Mouse (Mus musculus): Measurements from ENCODE around the gene Mmp15. TPM values are rescaled to one million over a fixed set of nuclear protein-coding genes. Genes with fewer than 3 reads are reported as not detected.

Mmp15 gene
- polyA plus RNA-seq, 1 experiment = 9.2 TPM

DNA sequence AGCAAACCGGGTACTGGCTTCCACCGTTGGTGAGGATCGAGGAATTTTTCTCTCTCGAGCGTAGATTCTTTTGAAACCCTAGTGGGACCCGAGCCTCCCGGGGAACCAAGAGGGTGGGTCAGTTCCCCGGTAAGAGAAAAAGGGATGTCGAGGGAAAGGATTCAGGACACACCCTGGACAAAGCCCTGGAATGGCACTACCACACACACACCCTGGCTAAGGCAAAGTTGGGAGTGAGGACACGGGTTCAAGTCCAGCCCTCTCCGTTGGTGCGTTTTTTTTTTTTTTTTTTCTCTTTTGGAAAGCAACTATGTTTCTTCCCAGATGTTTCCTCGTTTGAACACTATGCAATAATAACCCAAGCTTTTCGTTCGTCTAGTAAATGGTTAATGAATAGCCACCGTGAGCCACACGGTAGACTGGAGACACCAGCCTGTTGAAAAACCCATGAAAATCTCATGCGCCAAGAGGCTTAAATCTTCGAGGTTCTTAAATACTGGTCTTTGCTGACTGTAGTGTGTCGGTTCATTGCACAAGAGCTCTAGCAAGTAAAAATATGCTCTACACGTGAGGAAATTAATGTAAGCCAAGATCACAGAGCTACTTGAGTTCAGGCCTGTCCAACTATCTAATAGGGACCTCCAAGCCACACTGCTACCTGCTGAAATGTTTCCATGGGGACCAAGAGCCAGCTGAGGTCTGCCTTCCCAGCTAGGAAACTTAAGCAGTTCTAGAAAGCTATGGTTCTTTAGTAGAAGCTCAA lies 19.4 kb upstream of the Mmp15 start:
- no peak for TF ChIP-seq POLR2A (IDR thresholded peaks at IDR 0.05; ENCODE audit: extremely low read depth, insufficient read depth, low read length)
- Histone ChIP-seq H3K4me3 (ENCODE audit: insufficient read depth, low read length) (peak overlapping the region; percentile 87), H3K4me1 (ENCODE audit: control insufficient read depth, insufficient read depth, low read length) (peaks cover 1% of the 10 kb centered on the region; the same call in 1 of the 2 replicates), H3K27ac (ENCODE audit: insufficient read depth, low read length) (no peak overlapping the region)

DNA sequence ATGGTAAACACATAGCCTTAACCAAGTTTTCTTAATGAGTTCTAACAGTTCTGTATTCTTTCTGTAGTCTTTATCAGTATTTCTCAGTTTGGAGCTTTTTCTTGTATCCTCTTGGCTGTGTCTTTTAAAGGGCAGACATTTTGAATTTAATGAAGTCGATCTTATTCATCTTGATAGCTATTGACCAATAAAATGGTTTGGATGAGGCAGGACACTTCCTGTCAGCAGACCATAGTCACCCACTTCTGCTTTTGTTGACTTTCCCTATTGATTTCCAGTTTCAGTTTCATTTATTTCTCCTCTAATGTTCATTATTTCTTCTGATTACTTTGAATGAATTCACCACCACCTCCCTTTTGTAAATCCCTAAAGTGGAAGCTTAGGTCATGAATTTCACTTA lies 16.4 kb upstream of the Mmp15 start:
- TF ChIP-seq POLR2A (IDR thresholded peaks at IDR 0.05; ENCODE audit: extremely low read depth, insufficient read depth, low read length) (no peak), CTCF (IDR thresholded peaks at IDR 0.05; ENCODE audit: extremely low read depth, insufficient read depth, low read length) (no peak)
- no peak overlapping the region for H3K4me3 ChIP-seq (ENCODE audit: insufficient read depth, low read length)

DNA sequence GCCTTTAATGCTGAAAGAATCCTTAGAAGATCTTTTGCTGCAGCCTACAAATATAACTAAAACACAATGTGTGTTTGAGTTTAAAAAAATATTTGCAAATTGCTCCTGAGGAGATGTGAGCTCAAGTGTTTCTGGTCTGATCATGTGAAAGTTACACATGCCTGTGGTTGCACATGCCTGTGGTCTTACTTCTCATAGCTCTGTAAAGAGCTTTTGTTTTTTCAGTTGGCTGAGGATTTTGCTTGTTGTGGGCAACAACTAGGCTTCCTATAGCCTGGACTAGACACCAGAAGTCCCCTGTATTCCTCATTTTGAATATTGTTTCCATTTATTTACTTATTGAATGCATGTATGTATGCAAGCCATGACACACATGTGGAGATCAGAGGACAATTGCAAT lies 15.7 kb upstream of the Mmp15 start:
- no peak for TF ChIP-seq CTCF (IDR thresholded peaks at IDR 0.05; ENCODE audit: extremely low read depth, insufficient read depth, low read length)
- TF ChIP-seq POLR2A (IDR thresholded peaks at IDR 0.05; ENCODE audit: extremely low read depth, insufficient read depth, low read length) = no peak
- H3K27ac ChIP-seq (ENCODE audit: insufficient read depth, low read length) = no peak overlapping the region
- H3K4me3 ChIP-seq (ENCODE audit: insufficient read depth, low read length) = no peak overlapping the region
- H3K4me1 ChIP-seq (ENCODE audit: control insufficient read depth, insufficient read depth, low read length) = no peaks in the 10 kb centered on the region; the same call in 1 of the 2 replicates

More for the DNA sequence above, 16.4 kb upstream of the Mmp15 start:
- H3K27ac ChIP-seq (ENCODE audit: insufficient read depth, low read length) = no peak overlapping the region
- no peaks in the 10 kb centered on the region; the same call in 1 of the 2 replicates for H3K4me1 ChIP-seq (ENCODE audit: control insufficient read depth, insufficient read depth, low read length)

DNA sequence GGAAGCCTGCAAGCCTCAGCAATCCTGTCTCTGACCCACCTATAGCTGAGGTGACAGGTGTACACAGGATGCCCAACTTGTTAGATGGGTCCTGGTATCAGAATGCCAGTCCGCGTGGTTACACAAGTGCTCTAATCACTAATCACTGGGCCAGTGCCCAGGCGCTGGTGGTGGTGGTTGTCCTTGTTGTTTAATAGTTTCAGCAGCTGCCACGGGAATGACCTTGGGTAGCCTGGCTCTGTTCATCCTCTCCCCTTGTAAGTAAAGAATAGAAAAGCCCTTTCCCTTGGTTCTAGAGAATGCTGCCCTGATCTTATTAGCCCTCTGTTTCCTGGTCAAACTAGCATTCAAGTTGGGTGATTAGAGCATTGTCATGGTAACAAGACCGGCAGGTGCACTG lies 10.3 kb upstream of the Mmp15 start:
- Histone ChIP-seq H3K4me3 (ENCODE audit: insufficient read depth, low read length) (no peak overlapping the region), H3K27ac (ENCODE audit: insufficient read depth, low read length) (no peak overlapping the region), H3K4me1 (ENCODE audit: control insufficient read depth, insufficient read depth, low read length) (no peaks in the 10 kb centered on the region)
- TF ChIP-seq POLR2A (IDR thresholded peaks at IDR 0.05; ENCODE audit: extremely low read depth, insufficient read depth, low read length) (no peak), CTCF (IDR thresholded peaks at IDR 0.05; ENCODE audit: extremely low read depth, insufficient read depth, low read length) (no peak)

DNA sequence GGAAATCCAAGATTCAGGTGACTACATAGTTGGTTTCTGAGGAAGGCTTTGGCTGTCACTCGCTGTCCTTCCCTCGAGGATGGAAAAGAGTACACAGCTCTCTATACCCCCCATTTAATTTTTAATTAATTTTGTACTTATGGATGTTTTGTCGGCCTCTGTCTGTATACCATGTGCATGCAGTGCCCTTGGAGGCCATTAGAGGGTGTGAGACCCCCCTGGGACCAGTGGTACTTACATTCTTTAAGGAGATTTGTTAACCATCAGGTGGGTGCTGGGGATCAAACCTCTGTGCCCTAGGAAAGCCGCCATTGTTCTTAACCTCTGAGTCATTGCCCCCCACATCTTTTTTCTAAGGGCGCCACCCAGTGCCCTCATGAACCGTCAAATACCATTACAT lies 7.4 kb upstream of the Mmp15 start:
- H3K4me3 ChIP-seq (ENCODE audit: insufficient read depth, low read length) = no peak overlapping the region
- TF ChIP-seq CTCF (IDR thresholded peaks at IDR 0.05; ENCODE audit: extremely low read depth, insufficient read depth, low read length) (no peak), POLR2A (IDR thresholded peaks at IDR 0.05; ENCODE audit: extremely low read depth, insufficient read depth, low read length) (no peak)
- H3K4me1 ChIP-seq (ENCODE audit: control insufficient read depth, insufficient read depth, low read length) = peaks cover 7% of the 10 kb centered on the region
- H3K27ac ChIP-seq (ENCODE audit: insufficient read depth, low read length) = no peak overlapping the region

DNA sequence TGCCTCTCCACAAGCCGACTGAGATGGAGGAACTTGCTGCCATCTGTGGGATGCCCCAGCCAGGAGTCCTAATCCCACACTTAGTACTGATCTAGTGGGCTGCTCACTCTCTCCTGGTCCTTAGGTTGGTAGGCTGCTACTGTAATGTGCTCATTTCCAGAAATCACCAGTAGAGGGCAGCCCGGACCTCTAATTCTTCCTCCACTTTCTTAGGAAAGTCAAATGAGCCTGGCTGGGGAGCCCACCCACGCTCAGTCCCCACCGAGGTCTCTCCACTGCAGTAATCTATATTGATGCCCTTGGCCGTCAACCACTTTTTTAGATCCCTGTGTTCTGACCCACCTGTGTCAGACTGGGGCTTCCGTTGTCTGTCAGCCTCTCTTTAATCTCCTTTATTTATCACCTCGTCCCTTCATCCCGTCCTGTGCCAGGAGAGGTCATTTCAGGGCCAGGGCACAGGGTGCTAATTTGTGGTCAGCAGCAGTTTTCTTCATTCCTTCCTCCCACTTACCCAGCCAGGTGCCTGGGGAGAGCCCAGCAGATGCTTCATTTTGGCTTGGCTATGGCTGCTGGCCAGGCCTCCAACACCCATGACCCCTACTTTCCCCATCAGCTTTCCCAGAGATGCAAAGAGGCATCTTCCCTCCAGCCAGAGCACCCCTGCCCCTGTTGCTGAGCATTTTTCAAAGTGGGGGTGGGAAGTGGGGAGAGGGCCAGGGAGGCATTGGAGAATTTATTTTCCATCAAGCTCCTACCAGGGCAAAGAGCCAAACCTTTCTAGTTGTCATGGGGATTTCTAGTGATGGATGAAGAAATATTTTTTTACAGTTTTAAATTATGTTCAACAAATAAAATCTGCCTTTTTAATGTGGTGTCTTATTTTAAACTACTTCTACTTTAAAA lies 5.2 kb upstream of the Mmp15 start:
- H3K27ac ChIP-seq (ENCODE audit: insufficient read depth, low read length) = no peak overlapping the region
- no peak overlapping the region for H3K4me3 ChIP-seq (ENCODE audit: insufficient read depth, low read length)
- peak; percentile 65 for TF ChIP-seq CTCF (IDR thresholded peaks at IDR 0.05; ENCODE audit: extremely low read depth, insufficient read depth, low read length)
- TF ChIP-seq POLR2A (IDR thresholded peaks at IDR 0.05; ENCODE audit: extremely low read depth, insufficient read depth, low read length) = no peak
- H3K4me1 ChIP-seq (ENCODE audit: control insufficient read depth, insufficient read depth, low read length) = peaks cover 8% of the 10 kb centered on the region

DNA sequence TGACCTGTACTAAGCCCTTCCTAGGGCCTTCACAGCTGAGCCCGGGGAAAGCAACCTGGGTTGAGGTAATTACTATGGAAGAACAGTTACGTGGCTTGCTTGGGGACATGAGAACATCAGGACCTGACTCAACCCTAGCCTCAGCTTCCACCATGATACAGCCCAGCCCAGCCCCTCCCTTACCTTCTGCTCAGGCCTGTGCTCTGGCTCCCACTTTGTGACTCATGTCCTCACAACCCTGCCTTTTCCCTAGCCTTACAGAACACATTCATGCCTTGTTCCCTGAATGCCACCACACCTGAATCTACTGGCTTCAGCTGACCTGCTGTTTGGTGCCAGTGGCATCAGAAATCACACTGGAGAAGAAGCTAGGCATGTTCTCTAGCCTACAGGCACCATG lies 3.7 kb upstream of the Mmp15 start:
- Histone ChIP-seq H3K27ac (ENCODE audit: insufficient read depth, low read length) (no peak overlapping the region; the same call in 1 of the 2 replicates), H3K4me1 (ENCODE audit: control insufficient read depth, insufficient read depth, low read length) (peaks cover 8% of the 10 kb centered on the region), H3K4me3 (ENCODE audit: insufficient read depth, low read length) (no peak overlapping the region)
- no peak for TF ChIP-seq POLR2A (IDR thresholded peaks at IDR 0.05; ENCODE audit: extremely low read depth, insufficient read depth, low read length)
- TF ChIP-seq CTCF (IDR thresholded peaks at IDR 0.05; ENCODE audit: extremely low read depth, insufficient read depth, low read length) = no peak

DNA sequence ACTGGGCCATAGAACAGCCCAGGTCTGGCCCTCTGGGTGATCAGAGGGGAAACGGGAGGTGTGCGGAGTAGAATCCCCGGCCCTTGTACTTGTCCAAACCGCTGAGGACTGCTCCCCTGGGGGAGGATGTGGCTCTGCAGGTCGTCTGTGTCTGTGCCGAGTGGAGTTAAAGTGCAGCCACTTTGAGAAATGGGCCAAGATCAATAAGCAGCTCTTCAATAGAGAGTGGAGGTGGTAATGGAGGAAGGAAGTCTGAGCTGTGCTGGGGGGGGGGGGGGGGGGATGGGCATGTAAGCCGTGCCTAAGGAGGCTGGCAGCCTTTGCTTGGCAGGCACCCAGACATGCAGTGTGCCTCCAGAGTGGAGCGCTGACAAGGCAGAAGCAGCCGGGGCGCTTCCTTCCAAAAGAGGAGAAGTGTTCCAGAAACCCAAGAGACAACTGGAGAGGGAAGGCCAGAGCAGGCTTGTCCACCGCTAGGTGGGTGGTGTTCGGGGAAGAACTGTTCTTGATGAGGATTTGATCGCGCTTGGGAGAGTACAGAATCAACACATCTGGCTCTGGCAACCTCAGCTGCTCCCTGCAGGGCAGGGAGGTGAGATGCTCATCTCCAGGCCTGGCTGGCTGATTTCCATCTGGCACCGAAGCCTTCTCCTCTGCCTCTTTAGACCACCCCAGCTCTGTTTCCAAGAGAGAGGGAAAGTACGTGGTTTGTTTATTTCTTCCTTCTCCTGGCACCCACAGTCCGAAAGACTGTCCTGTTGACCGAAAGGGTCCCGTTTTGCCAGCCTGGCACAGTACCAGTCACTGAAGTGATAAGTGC lies 3.0 kb upstream of the Mmp15 start:
- Histone ChIP-seq H3K4me1 (ENCODE audit: control insufficient read depth, insufficient read depth, low read length) (peaks cover 8% of the 10 kb centered on the region), H3K27ac (ENCODE audit: insufficient read depth, low read length) (no peak overlapping the region; the same call in 1 of the 2 replicates), H3K4me3 (ENCODE audit: insufficient read depth, low read length) (no peak overlapping the region)
- TF ChIP-seq CTCF (IDR thresholded peaks at IDR 0.05; ENCODE audit: extremely low read depth, insufficient read depth, low read length) (0 out of 2 replicates have a peak, but pooled peaks have one; percentile 7), POLR2A (IDR thresholded peaks at IDR 0.05; ENCODE audit: extremely low read depth, insufficient read depth, low read length) (no peak)

DNA sequence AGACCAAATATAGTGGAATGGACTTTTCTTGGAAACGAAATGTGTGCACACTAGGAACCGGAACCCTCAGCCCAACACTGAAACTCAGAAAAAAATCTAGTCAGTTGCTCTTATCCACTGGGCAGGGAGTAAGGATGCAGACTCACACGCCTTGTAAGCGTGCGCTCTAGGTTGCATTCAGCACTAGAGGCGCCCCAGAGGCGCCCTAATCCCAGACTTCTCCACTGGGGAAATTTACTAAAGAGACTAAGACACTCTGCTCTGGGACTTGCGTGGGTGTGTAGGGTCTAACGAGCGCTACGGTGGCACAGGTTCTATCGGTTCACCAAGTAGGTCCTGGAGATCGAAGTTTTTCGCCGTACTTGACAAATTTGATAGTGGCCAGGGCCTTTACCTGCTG lies 607 bp upstream of the Mmp15 start:
- H3K4me3 ChIP-seq (ENCODE audit: insufficient read depth, low read length) = peak overlapping the region; percentile 46; the same call in 1 of the 2 replicates
- peaks cover 8% of the 10 kb centered on the region for H3K4me1 ChIP-seq (ENCODE audit: control insufficient read depth, insufficient read depth, low read length)
- TF ChIP-seq CTCF (IDR thresholded peaks at IDR 0.05; ENCODE audit: extremely low read depth, insufficient read depth, low read length) (no peak), POLR2A (IDR thresholded peaks at IDR 0.05; ENCODE audit: extremely low read depth, insufficient read depth, low read length) (no peak)
- no peak overlapping the region for H3K27ac ChIP-seq (ENCODE audit: insufficient read depth, low read length)
